Mouse (Mus musculus): ENCODE measurements around the gene Dennd6b. TPM values are rescaled to one million over a fixed set of nuclear protein-coding genes. Genes with fewer than 3 reads are reported as not detected.

Gene Dennd6b
- total and polyA plus RNA-seq, 3 experiments, result 6.1 to 11.4 TPM; not detected in 1

- Histone ChIP-seq H3K79me2 (ENCODE audit: control insufficient read depth, insufficient read depth, low read length, poor library complexity) (no peaks in the 10 kb centered on the region), H3K9me3 (replicated peaks; ENCODE audit: insufficient read depth, low read length) (no peaks in the 10 kb centered on the region), H3K4me3 (ENCODE audit: control insufficient read depth in 1 of 2, insufficient read depth in 1 of 2, low read depth in 2 of 2, low read length in 2 of 2) (no peak overlapping the region), H3K27me3 (ENCODE audit: control insufficient read depth in 1 of 2, insufficient read depth in 2 of 2, low read length in 2 of 2) (no peaks in the 10 kb centered on the region), H3K36me3 (ENCODE audit: control insufficient read depth in 1 of 2, insufficient read depth in 2 of 2, low read length in 2 of 2) (peaks cover 0 to 11% of the 10 kb centered on the region in 2 experiments; a peak in 2 of 4 replicates), H3K4me1 (ENCODE audit: control insufficient read depth in 1 of 2, insufficient read depth in 2 of 2, low read length in 2 of 2) (peaks cover 4 to 16% of the 10 kb centered on the region in 2 experiments; a peak in 3 of 4 replicates), H3K9ac (ENCODE audit: control insufficient read depth, low read depth, low read length, poor library complexity, severe bottlenecking) (peak overlapping the region; percentile 37), H3K27ac (ENCODE audit: control insufficient read depth, low read depth, low read length) (no peak overlapping the region)
- TF ChIP-seq MEF2A (IDR thresholded peaks at IDR 0.05; ENCODE audit: extremely low read depth, insufficient replicate concordance, low read depth, low read length, poor library complexity, severe bottlenecking) (no peak), POLR2A (IDR thresholded peaks at IDR 0.05; ENCODE audit: control insufficient read depth in 1 of 2, insufficient read depth in 1 of 2, low read depth in 1 of 2, low read length in 2 of 2, poor library complexity in 1 of 2) (no peak), MXI1 (IDR thresholded peaks at IDR 0.05; ENCODE audit: low read depth, low read length) (no peak), ZC3H11A (IDR thresholded peaks at IDR 0.05; ENCODE audit: low read depth, low read length) (no peak)
- peak; percentile 7 for DNase-seq (ENCODE audit: low read depth, low spot score)
Observed at GRCm38 (mm10) chr15:89177576-89178259, 18.6 kb downstream of the Dennd6b start.

GRCm38 (mm10) chr15:89177121-89177520 lies 19.2 kb downstream of the Dennd6b start:
- Histone ChIP-seq H3K79me2 (ENCODE audit: control insufficient read depth, insufficient read depth, low read length, poor library complexity) (no peaks in the 10 kb centered on the region), H3K4me3 (ENCODE audit: control insufficient read depth in 1 of 2, insufficient read depth in 1 of 2, low read depth in 2 of 2, low read length in 2 of 2) (no peak overlapping the region), H3K4me1 (ENCODE audit: control insufficient read depth in 1 of 2, insufficient read depth in 2 of 2, low read length in 2 of 2) (peaks cover 4 to 16% of the 10 kb centered on the region in 2 experiments; a peak in 3 of 4 replicates), H3K27me3 (ENCODE audit: control insufficient read depth in 1 of 2, insufficient read depth in 2 of 2, low read length in 2 of 2) (no peaks in the 10 kb centered on the region), H3K9ac (ENCODE audit: control insufficient read depth, low read depth, low read length, poor library complexity, severe bottlenecking) (peak overlapping the region; percentile 37), H3K9me3 (replicated peaks; ENCODE audit: insufficient read depth, low read length) (no peaks in the 10 kb centered on the region), H3K27ac (ENCODE audit: control insufficient read depth, low read depth, low read length) (no peak overlapping the region), H3K36me3 (ENCODE audit: control insufficient read depth in 1 of 2, insufficient read depth in 2 of 2, low read length in 2 of 2) (peaks cover 0 to 11% of the 10 kb centered on the region in 2 experiments; a peak in 2 of 4 replicates)
- DNase-seq (ENCODE audit: low read depth, low spot score), result peak; percentile 48
- TF ChIP-seq ZKSCAN1 (IDR thresholded peaks at IDR 0.05; ENCODE audit: low read depth, low read length), result no peak
- no peak for TF ChIP-seq CHD1 (IDR thresholded peaks at IDR 0.05; ENCODE audit: low read depth, low read length)
- TF ChIP-seq E2F4 (IDR thresholded peaks at IDR 0.05; ENCODE audit: borderline replicate concordance, low read depth, low read length), result no peak
- no peak for TF ChIP-seq MYB (IDR thresholded peaks at IDR 0.05; ENCODE audit: low read depth, low read length)
- no peak for TF ChIP-seq GABPA (IDR thresholded peaks at IDR 0.05; ENCODE audit: low read depth, low read length)
- no peak for TF ChIP-seq NELFE (IDR thresholded peaks at IDR 0.05; ENCODE audit: low read depth, low read length)
- TF ChIP-seq POLR2AphosphoS5 (IDR thresholded peaks at IDR 0.05; ENCODE audit: borderline replicate concordance, low read depth, low read length), result no peak
- TF ChIP-seq BHLHE40 (IDR thresholded peaks at IDR 0.05; ENCODE audit: borderline replicate concordance, low read depth, low read length), result no peak
- TF ChIP-seq POLR2A (IDR thresholded peaks at IDR 0.05; ENCODE audit: control insufficient read depth in 1 of 2, insufficient read depth in 1 of 2, low read depth in 1 of 2, low read length in 2 of 2, poor library complexity in 1 of 2), result no peak

Data from MEL (cell line).